ENCODE assay signal across 8 mouse cellular contexts in genomic region chr14:79397321-79398122, GRCm38 (mm10). TPM values are rescaled to one million over a fixed set of nuclear protein-coding genes. Genes with fewer than 3 reads are reported as not detected.
DNase-seq lines count a peak whose midpoint lies in the region; ATAC-seq lines count a peak whose summit lies in the region.

Gene Mtrf1 (plus strand): TSS chr14:79397772.

- H3K4me1 ChIP-seq in embryonic facial prominence, embryonic 13.5 days = peaks cover 7% of the 10 kb centered on the region; the same call in 1 of the 2 replicates
- no peaks in the 10 kb centered on the region for H3K4me1 ChIP-seq in limb, embryonic 13.5 days
- peaks cover 6% of the 10 kb centered on the region for H3K4me1 ChIP-seq in midbrain, embryonic 15.5 days

- H3K9ac ChIP-seq in embryonic facial prominence, embryonic 13.5 days = peak within 1 kb of the TSS; percentile 73
- H3K9ac ChIP-seq in limb, embryonic 13.5 days = peak within 1 kb of the TSS; percentile 66
- H3K9ac ChIP-seq in midbrain, embryonic 15.5 days = peak within 1 kb of the TSS; percentile 56

- peak; percentile 71; the same call in 1 of the 2 replicates for ATAC-seq in embryonic facial prominence, embryonic 13.5 days (ENCODE audit: insufficient number of reproducible peaks, insufficient read depth, low FRiP score, low TSS enrichment, low read depth)
- ATAC-seq in limb, embryonic 13.5 days (ENCODE audit: low FRiP score, low read depth) = peak; percentile 93
- ATAC-seq in midbrain, embryonic 15.5 days (replicated peaks) = peak; percentile 96

- peak within 1 kb of the TSS; percentile 92 for H3K27ac ChIP-seq in embryonic facial prominence, embryonic 13.5 days
- peak within 1 kb of the TSS; percentile 88 for H3K27ac ChIP-seq in limb, embryonic 13.5 days
- H3K27ac ChIP-seq in midbrain, embryonic 15.5 days = peak within 1 kb of the TSS; percentile 94

- peak within 1 kb of the TSS; percentile 61 for H3K4me3 ChIP-seq in embryonic facial prominence, embryonic 13.5 days
- H3K4me3 ChIP-seq in limb, embryonic 13.5 days = peak within 1 kb of the TSS; percentile 58
- H3K4me3 ChIP-seq in midbrain, embryonic 15.5 days = peak within 1 kb of the TSS; percentile 57

- peaks cover 10% of the 10 kb centered on the region for H3K36me3 ChIP-seq in embryonic facial prominence, embryonic 13.5 days
- peaks cover 14% of the 10 kb centered on the region for H3K36me3 ChIP-seq in limb, embryonic 13.5 days
- no peaks in the 10 kb centered on the region for H3K36me3 ChIP-seq in midbrain, embryonic 15.5 days (replicated peaks)

- WGBS in embryonic facial prominence, embryonic 13.5 days = 20% methylated on average over 23 of the region's 23 CpGs
- WGBS in limb, embryonic 13.5 days = 21% methylated on average over 23 of the region's 23 CpGs
- 19% methylated on average over 23 of the region's 23 CpGs for WGBS in midbrain, embryonic 15.5 days

- DNase-seq in 3134 (ENCODE audit: extremely low read depth, insufficient read length, low spot score) = peak; percentile 62
- DNase-seq in adrenal gland, postnatal 14 days = peak; percentile 80
- DNase-seq in heart, adult 9 months (ENCODE audit: low spot score in 2 of 2) = peak; percentile 57 to 73
- DNase-seq in kidney, adult 9 months = peak; percentile 75
- peak; percentile 23 to 59 for DNase-seq in spleen, adult 18-20 months

- peak within 1 kb of the TSS; percentile 58 for H3K4me2 ChIP-seq in embryonic facial prominence, embryonic 13.5 days
- peak within 1 kb of the TSS; percentile 66 for H3K4me2 ChIP-seq in limb, embryonic 13.5 days (replicated peaks)
- peak within 1 kb of the TSS; percentile 58 for H3K4me2 ChIP-seq in midbrain, embryonic 15.5 days

- H3K9me3 ChIP-seq in embryonic facial prominence, embryonic 13.5 days = no peaks in the 10 kb centered on the region
- H3K9me3 ChIP-seq in limb, embryonic 13.5 days = no peaks in the 10 kb centered on the region
- no peaks in the 10 kb centered on the region for H3K9me3 ChIP-seq in midbrain, embryonic 15.5 days

- H3K27me3 ChIP-seq in embryonic facial prominence, embryonic 13.5 days = no peaks in the 10 kb centered on the region
- H3K27me3 ChIP-seq in limb, embryonic 13.5 days = no peaks in the 10 kb centered on the region
- no peaks in the 10 kb centered on the region for H3K27me3 ChIP-seq in midbrain, embryonic 15.5 days (replicated peaks)

RNA-seq across cellular contexts. Expression of gene Mtrf1, which starts in this region (rescaled TPM):
- total RNA-seq in adrenal gland, postnatal 14 days (2021) = 6.7 and 7.3 TPM in 2 replicates
- 11.4 and 12.0 TPM in 2 replicates for polyA plus RNA-seq in embryonic facial prominence, embryonic 13.5 days (2015; fragmentation: Nextera tagmentation; extraction: Ambion mirVana)
- 10.3 and 10.4 TPM in 2 replicates for polyA plus RNA-seq in limb, embryonic 13.5 days (2015; fragmentation: Nextera tagmentation; extraction: Ambion mirVana)
- polyA plus RNA-seq in midbrain, embryonic 15.5 days (2015; fragmentation: Nextera tagmentation; extraction: Ambion mirVana) = 10.8 and 11.2 TPM in 2 replicates

Comparison
In these comparisons a context has a peak if more than half of its experiments do, and no peak if none do; other contexts are left out.
1. Peak in every context shown above with its lines: DNase-seq, ATAC-seq, H3K4me3 ChIP-seq and H3K27ac ChIP-seq.